Mouse (Mus musculus) 3134 (cell line): Measurements from ENCODE around the gene Grk5.
A peak's percentile ranks its signal among the peaks of the same experiment; 100 is the strongest.

Experiments used
- DNase-seq: peaks from one replicate; pipeline ENCODE4 v3.0.0-alpha.2; 2011; ENCODE audit warnings: low spot score; ENCODE audit not compliant: insufficient read length; ENCODE audit errors: extremely low read depth

Grk5 gene

DNA sequence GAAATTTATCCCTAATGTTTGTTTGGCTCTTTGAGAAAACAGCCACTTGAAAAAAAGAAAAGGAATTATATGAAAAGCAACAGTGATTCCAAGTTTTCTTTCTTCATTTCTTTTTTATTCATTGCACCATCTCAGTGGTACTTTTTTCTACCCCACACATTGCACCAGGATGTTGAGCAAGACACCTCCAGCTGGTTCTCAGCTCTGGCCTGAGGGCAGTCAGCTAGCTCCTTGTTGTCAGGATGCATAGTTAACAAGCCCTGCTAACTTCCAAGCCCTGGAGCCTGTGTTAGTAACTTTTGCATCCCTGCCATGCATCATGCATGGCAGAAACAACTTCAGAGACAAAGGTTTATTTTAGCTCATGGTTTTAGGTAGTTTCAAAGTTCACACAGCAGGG, 163.2 kb downstream of the Grk5 start:
- DNase-seq, result no peak

DNA sequence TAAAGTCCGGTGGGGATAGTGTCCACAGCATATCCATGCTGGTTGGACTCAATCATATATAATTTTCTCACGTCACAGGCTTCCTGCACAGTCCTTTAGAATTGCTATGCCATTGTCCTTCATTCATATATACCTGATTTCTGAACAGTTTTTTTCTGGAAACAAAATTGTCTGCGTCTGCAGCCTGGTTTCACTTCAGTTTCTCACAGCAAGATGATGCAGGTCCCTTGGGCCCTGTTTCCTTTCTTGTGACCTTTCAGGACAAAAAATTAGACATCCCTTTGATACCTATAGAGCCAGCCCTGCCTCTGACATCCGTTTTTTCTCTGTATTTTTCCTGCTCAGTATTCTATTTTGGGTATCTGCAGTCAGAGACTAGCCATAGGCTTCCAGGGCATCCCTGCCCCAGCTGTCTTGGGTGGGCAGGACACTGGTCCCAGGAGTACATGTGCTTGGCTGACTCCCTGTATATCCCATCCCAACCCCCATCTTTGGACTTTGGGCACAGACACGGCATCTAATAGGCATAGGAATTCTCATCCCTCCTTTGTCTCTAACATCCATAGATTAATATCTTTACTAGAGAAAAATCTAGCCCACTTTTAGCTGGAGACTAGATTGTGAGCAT, 167.3 kb downstream of the Grk5 start:
- no peak for DNase-seq

DNA sequence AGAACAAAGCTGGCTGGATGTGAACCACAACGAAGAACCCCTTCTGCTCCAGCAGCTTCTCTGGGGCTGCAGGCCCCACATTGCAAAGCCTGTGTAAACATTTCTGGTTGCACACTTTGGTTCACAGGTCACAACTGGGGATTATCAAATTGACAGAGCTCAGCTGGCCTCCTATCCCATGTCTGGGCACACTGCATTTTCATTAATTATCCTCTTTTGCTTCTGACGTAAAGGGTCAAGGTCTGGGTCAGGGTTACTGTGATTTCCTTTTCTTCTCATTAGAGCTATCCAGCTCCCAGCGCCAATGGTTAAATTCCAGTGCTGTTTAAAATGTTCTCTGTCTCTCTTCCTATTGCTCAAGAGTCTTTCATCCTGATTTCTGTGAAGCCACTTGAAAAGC, 168.0 kb downstream of the Grk5 start:
- DNase-seq, result no peak

DNA sequence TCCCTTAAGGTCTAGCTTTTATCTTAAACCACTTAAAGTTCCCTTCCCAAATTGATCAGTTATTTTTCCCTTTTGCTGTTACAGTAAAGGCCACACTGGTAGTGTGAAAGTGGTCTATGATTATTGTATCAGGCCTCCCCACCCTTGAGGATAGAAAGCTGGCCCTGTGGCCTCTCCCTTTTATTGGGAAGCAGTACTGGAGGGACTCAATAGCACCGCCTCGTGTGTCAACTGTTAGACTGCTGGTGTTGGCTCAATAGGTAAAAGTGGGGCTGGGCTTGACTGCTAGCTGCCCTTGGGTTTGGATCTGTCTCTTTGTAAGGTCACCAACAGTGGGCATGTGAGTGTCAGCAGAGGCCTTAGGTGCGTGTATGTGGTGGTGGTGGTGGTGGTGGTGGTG, 174.8 kb downstream of the Grk5 start:
- no peak for DNase-seq

DNA sequence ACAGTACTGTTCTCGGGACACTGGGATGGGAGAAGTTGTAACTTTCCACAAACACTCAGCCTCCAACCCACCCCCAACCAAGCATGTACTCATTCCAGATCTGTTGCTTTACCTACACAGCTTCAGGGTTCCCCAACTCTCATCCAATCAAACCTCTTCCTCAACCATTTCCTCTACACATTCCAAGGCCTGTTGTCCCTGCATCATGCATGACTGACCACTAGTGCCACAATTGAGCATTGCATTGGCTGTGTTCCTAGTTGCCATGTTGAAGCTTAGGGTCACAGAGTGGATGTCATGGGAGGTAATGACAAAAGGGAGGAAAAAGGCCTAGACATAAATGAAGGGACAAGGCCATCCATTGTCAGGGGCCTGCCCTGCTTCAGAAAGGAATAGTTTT, 175.5 kb downstream of the Grk5 start:
- DNase-seq, result no peak

DNA sequence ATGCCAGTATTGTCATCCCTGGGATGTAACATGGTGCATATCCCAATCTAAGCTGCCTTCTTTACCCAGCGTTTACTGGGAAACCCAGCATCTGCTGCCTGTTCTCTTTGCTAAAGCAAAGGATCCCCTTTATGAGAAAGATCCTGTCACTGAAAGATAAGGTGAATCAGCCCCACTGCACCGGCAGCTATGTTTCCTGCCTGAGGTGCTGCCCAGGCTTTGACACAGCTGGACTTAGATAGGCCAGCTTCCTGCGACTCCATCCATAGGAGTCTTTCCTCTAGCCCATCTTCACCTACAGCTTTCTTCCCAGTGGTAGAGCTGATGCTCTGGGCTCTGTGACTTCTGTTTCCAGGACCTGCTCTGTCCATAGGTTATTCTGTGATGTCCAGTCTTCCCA, 189.1 kb downstream of the Grk5 start:
- DNase-seq, result no peak

DNA sequence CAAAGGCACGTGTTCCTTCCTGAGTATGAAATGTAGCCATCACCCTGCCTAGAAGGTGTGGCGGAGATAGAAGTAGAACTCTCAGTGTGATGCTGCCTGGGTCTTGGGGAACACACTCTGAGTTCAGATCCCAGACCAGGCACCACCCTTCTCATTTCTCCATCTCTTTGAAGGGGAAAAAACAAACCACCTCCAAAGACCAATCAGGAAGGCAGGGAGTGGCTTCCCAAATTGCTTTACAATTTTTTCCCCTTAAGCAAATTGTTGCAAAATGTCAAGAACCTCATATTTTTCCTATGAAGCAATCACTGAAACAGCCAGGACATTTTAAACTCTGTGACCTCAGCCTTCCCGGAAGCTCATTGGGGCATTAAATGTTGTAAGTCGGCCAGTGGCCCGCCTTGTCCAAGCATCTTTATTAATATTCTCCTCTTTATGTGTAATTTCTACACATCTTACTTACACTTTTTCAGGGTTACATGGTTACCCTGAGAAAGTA, 190.8 kb downstream of the Grk5 start:
- DNase-seq, result no peak

DNA sequence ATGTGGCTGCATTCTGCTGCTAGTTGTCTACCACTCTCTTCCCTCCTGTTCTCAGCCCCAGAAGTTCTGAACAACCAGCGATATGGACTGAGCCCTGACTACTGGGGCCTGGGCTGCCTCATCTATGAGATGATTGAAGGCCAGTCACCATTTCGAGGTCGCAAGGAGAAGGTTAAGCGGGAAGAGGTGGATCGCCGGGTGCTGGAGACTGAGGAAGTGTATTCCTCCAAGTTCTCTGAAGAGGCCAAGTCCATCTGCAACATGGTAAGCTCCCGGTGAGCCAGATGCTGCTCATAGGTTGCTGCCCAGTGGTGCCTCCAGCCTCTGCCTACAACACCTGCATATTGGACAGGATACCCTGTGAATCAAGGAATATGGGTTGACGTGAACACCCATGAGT, 193.5 kb downstream of the Grk5 start:
- no peak for DNase-seq

DNA sequence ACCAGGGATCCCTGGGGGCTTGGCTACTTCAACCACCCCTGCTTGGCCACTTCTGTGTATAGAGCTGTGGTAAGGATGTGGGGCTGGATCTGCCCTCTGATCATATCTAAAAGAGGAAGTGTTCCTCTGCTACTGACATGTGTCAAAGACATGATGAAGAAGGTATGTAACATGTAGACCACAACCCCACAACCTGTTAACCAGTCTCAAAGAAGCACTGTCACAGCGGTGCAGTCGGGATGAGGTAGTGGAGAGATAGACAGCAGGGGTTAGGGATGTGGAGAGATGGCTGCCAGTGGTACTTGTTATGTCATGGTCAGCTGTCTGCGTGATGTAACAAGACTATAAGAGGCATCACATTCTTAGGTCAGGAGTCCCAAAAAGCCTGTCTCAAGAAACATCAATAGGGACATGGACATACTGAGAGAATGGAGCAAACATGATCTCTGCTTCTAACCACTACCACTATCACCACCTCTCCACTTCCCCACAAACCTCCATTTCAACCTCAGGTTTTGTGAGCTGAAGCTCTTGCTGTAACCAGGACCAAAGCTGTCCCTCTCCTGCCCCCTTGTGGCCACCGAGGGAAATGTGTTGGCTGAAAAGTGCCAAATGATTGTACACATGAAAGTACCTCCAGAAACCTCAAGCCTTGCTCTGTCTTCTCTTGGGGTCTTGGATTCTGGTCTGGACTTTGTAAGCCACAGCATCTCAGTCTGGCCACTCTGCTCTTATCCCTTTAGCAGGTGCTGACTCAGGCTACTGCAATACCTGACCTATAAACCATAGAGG, 194.8 kb downstream of the Grk5 start:
- DNase-seq, result peak; percentile 41

DNA sequence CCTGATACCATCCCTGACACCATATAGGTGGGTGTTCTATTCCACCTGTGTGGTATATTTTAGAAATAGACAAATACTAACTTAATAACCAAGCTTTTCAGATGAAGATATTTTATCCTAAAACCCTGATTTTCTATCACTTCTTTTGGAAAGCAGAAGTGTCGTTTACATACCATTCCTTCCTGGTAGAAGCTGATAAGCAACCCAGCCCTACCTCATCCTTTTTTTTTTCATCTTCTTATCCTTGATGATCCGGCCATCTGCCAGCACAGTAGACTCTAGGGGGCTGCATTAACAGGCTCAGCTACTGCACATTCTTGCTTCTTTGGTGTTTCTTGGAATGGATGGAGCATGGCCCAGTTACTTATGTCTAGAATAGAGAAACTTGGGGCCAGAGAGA, 195.7 kb downstream of the Grk5 start:
- DNase-seq, result no peak

DNA sequence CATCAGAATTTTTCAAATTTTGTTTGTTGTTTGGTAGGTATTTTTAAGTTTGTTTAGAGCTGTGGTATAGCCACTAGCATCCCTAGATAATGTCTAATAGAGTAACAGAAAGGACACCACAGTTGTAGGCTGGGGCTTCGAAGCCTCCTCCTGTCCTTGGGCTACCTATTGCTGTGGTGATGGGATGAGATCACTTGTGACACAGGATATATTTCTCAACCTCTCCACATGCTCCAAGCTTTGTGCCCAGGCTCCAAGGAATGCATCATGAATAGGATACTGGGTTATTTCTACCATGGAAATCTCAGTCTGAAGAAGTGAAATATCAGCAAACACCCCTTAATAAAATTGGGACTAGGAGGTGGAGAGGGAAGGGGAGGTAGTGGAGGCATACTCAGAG, 198.2 kb downstream of the Grk5 start:
- no peak for DNase-seq

DNA sequence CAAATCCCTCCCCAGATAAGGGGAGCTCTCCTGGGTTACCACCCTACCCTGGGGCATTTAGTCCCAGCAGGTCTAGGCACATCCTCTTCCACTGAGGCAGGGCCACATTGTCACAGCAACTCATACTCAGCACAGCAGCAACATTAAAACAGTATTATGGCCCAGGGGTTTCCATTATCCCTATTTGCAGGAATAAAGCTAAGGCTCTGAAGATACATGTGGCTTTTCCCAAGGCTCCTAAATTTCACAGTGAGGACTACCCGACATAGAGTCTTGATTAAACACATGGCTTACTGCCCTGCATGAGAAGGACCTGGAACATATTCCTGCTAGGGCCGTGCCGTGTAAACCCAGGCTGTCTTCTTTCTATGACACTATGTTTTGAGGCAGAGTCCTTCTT, 199.5 kb downstream of the Grk5 start:
- no peak for DNase-seq

DNA sequence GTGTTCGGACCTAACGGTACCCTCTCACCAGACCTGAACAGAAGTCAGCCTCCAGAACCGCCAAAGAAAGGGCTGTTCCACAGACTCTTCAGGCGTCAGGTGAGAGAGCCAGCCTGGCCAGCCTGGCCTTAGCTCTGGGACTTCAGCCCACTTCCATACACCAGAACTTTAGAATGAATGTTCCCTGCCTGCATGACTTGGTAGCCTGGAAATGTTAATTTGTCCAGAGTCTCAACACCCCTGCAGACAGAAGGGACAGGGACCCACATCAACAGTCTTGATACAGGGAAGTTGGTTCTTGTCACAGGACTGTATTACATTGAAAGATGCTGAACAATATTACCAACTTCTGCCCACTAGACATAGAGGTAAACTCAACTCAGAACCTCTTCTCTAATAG, 201.0 kb downstream of the Grk5 start:
- no peak for DNase-seq

DNA sequence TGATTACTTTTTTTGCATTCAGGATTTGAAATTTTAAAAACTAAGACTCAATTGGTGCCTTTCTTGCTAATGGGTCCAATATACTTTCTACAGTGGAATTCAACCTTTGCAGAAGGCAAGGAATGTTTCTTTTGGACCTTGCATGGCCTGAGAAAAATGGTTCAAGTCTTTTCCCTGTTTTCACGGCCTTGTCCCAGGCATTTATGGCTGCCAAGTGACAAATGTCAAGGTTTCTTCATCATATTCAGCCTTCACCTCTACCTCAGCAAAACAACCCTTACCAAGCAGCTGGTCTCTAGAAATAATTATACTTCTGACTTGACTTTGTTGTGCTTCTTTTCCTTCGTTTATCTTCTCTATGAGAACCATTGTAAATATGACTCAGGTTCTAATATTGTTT, 207.2 kb downstream of the Grk5 start:
- no peak for DNase-seq

DNA sequence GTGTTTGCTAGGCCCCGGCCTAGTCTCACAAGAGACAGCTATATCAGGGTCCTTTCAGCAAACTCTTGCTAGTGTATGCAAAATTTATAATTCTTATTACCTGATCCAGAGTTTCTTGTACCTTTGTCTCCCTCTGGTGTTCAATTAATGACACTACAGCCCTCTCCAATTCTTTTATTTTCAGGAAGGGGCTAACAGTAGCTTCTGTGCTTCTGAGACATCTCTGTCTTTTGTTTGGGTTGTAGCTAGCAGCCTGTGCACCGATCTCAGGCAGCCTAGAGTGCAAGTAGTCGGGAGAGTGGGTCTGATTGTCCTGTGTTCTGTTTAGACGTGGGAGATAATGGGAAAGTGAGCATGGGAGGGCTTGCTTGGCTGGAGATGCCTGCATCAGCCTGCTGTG, 208.2 kb downstream of the Grk5 start:
- DNase-seq, result peak; percentile 11

DNA sequence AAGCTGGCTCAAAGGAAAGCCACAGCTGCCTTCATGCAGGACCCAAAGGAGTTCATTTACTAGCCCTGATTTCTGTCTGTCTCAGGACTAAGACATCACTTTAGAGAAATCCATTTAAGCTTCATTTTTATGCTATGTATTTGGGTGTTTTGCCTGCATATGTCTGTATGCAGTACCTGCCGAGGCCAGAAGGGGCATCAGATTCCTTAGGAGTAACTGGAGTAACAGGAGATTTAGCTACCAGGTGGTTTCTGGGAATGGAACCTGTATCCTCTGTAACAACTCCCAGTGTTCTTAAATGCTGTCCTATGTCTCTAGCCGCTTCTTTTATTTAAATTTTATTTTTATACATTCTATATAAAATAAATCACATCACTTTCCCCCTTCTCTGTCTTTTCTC, 220.6 kb downstream of the Grk5 start:
- DNase-seq, result no peak

DNA sequence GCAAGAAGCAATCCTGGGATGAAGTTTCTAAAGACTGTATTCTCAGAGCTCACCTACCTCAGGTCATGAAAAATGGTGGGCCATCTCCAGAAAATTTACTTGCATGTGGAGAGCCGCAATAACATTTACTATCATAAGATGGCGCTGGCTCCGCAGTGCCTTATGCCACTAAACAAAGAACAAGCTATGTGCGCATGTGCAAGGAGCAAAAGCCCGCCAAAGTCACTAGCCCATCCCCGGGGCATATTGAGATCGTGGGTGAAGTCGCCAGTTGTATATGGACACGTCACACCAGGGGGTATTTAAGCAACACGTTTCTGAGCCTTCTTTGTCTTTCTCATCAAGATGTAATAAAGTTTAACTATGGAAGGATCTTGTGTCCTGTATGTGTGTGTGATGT, 241.5 kb downstream of the Grk5 start:
- no peak for DNase-seq

DNA sequence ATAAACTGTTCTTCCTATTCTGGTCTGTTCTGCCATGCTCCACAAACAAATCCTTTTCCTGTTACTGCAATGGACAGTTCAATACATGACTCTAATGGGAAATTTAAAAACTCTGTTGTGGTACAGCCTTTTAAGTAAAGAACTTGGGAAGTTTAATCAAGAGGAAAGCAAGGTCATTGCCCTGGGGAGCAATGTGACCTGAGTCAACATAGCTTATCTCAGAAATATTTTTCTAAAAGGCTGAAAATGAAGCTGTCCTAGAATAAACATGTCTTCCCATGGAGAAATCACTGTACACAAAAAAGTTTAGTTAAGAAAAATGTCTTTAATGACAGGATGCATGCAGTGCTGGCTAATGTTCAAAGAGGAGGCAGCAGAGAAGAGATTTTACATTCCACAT, 249.1 kb downstream of the Grk5 start:
- DNase-seq, result no peak

DNA sequence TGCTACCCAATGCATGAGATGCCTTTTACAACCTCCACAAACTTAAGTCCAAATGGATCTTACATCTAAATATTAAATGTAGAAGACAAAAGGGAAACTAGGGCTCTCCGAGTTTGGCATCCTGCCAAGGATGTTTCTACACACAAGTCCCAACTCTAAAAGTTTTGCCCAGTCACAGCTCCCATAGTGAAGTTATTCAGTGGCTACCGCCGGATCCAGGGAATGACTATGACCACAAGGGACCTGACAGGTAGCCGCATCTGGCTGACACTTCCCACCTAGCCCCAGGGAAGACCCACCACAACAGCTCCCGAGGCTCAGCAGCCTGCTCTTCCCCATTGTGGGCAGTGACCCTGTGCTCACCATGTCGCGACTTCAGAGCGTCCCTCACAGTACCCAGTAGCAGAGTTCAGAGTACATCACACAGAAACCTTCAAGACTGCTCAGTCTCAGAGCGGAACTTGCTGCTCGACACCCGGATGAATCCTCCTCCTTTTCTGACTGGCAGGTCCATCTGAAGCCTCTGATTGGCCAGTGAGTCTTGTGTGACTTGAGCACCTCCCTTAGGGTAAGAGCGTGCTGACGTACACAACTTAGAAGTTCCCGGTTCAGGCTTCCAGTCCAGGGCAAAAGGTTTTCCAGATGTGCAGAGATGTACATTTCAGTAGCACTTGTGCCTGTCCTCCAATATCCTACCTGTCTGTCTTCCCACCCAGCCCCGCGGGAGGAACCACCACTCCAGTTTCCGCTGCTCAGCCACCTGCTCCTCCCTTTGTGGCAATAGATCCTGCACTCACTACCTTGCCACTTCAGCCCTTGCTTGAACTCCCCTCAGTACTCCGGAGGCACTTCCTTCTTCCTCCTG, 251.0 kb downstream of the Grk5 start, which contains the start of gene Zfp950:
Gene Zfp950 (minus strand): TSS at position 499 of the 865 bp plus-strand sequence.
- peak; percentile 86 for DNase-seq

DNA sequence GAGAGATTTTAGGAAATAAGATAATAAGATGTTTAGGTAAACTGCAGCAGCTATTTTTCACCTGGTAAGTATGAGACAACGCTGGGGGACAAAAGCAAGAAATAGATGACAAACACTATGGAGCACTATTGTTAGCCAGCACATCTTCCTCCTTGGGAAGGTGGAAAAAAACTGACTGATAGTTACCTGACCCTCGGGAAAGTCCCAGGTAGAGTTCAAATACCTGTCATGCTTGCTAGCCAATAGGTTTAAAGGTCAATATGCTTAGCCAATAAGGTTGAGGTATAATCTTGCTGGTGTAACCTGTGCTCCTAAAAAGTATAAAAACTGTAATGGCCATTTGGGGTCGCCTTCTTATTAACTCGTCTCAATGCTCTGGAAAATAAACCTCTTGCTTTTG, 251.8 kb downstream of the Grk5 start:
- DNase-seq, result no peak
